Mouse (Mus musculus): Measurements from ENCODE around the gene Aox1. TPM values are rescaled to one million over a fixed set of nuclear protein-coding genes. Genes with fewer than 3 reads are reported as not detected.

Aox1 gene
- polyA plus RNA-seq, 1 experiment: 23.5 TPM

DNA sequence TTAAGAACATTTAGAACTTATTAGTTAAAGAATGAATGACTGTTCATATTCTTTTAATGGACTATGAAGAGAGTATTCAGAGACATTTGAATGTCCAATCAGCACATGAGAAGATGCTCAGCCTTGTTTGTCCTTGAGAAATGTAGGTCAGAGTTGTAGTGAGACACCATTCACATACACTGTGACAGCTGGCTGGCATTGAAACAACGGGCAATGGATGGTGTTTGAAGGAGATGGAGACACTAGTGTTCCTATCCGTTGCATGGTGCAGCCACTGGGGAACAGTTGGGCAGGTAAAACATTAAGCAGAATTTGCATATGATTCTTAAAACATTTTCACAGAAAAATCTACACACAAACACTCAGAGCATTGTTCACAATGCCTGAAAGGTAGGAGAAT lies 77.3 kb downstream of the Aox1 start:
- DNase-seq (ENCODE audit: low read depth): no peak

DNA sequence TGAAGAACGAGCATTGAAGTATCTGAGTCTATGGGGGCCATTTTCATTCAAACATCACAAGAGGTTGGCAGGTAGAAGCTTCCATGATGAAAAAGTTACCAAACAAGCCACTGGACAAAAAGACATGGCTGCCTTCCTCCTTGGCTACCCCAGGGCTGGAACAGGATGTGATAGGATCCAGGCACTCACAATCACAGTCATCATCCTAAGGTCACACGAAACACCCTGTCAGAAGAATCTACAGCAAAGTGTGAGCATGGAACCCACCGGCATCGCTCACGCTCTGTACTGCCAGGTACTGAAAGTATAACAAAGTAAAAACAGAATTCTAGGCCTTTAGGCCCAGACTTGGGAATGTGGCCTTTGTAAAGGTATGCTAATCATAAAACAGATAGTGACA lies 80.5 kb downstream of the Aox1 start:
- DNase-seq (ENCODE audit: low read depth): no peak

- no peak for DNase-seq (ENCODE audit: low read depth)
These were observed 81.6 kb downstream of the Aox1 start for GRCm38 (mm10) chr1:58111315-58111714.

- DNase-seq (ENCODE audit: low read depth): no peak
These were observed 83.1 kb downstream of the Aox1 start, which contains the start of gene Aox3 for GRCm38 (mm10) chr1:58112880-58113279. Aox3 (plus strand) TSS chr1:58113130.

- DNase-seq (ENCODE audit: low read depth): no peak
These were observed 83.7 kb downstream of the Aox1 start for GRCm38 (mm10) chr1:58113441-58113840.

DNA sequence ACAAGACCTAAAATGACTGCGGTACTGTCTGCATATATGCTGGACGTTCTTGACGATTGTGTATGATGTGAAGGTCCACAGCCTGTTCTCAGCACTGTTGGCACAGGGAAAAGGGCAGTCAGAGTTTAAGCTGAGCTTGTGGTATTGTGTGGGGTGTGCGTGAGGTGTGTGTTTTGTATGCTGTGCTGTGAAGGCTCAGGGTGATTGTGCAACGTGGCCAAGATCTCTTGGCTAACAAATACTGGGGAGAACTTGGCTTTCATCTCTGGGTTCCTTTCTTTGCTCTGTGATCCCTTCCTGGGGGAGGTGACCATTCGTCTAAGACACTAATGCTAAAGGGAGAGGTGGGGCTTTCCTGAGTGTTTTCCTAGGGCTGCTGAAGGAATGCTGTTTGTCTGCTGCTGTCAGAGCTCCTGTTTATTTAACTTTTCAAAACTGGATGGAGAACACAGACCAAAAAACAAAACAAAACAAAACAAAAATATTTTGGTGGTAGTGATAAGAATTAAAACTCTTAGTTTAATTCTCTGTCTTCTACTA lies 84.4 kb downstream of the Aox1 start:
- DNase-seq (ENCODE audit: low read depth): no peak

DNA sequence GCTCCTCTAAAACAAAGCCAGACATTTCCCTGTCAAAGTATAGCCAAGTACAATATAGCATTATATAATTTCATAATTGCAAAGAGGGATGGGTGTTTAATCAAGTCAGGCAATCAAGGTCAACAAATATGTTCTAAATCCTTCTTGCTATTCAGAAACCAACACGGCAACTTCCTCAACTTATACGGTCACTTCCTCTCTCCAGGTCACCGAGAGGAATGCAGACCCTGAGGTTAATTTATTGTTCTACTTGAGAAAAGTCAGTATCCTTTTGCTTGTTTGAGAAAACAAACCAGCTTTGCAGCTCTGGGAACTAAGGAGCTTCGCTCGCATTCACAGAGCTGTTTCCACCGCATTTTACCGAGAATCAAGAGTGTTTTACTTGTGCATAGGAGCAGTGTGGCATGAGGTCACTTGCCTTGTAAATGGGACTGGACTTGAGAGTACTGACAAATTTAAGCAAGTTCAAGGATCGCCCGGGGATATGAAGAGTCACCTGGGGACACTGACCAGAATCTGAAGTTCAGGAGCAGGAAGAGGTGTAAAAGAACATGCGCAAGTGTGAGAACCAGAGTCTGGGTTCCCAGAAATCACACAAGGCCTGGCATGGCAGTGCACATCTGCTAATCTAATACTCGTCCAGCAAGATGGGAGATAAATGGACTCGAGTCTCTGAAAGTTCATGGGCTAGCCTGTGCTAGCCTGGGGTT lies 85.1 kb downstream of the Aox1 start:
- DNase-seq (ENCODE audit: low read depth): no peak

DNA sequence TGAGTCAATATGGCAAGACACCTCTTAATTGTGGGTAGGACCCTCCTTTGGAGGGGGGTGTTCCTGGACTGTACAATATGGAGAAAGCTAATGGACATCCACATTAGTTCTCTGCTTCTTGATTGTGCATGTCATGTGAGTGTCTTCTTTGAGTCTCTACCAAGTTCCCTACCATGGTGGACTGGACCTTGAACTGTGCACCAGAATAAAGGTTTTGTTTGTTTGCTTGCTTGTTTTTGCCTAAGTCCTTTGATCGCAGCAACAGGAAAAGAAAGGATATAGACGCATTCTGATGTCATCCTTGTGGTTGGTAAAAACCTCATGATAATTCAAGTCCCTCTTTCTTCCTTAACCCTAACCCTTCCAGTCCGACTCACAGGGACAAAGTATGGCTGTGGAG lies 88.5 kb downstream of the Aox1 start:
- DNase-seq (ENCODE audit: low read depth): no peak

GRCm38 (mm10) chr1:58124901-58125300 lies 95.2 kb downstream of the Aox1 start:
- no peak for DNase-seq (ENCODE audit: low read depth)

GRCm38 (mm10) chr1:58137891-58138290 lies 108.2 kb downstream of the Aox1 start:
- no peak for DNase-seq (ENCODE audit: low read depth)

- DNase-seq (ENCODE audit: low read depth): no peak
These were observed 109.3 kb downstream of the Aox1 start for GRCm38 (mm10) chr1:58138986-58139385.

DNA sequence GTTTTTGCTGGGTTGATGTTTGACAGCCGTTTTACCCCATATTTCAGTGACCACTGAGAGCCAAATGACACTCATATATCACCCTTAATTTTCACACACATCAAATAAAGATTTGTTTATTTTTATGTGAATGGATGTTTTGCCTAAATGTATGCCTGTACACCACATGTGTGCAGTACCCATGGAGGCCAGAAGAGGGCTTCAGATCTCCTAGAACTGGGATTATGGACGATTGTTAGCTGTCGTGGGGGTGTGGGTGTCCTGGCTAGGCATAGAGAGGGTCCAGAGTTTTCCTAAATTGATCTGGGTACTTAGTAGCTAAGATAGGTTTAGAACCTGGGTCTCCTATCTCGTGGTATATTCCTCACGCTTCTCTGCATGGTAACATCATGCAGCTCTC lies 110.9 kb downstream of the Aox1 start:
- DNase-seq (ENCODE audit: low read depth): no peak

GRCm38 (mm10) chr1:58144384-58145069 lies 114.8 kb downstream of the Aox1 start:
- no peak for DNase-seq (ENCODE audit: low read depth)

DNA sequence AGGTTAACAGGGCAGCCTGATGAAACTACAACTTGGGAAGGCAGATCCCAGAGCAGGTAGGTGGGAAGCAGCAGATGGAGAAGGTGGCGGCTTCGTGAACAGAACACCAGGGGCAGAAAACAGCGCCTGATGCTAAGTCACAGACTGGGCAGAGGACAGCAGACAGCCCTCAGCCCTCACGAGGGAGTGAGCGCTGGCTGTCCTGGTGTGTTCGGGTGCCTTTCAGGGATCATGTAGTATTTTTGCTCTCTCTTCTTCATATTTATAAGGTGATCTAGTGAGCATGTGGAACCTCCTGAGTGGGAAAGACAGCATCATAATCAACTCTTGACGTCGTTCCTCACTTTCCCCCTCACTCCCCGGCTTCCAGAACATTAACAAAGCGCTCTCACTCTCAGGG lies 116.3 kb downstream of the Aox1 start:
- no peak for DNase-seq (ENCODE audit: low read depth)

- no peak for DNase-seq (ENCODE audit: low read depth)
These were observed 118.0 kb downstream of the Aox1 start for GRCm38 (mm10) chr1:58147776-58148175.

DNA sequence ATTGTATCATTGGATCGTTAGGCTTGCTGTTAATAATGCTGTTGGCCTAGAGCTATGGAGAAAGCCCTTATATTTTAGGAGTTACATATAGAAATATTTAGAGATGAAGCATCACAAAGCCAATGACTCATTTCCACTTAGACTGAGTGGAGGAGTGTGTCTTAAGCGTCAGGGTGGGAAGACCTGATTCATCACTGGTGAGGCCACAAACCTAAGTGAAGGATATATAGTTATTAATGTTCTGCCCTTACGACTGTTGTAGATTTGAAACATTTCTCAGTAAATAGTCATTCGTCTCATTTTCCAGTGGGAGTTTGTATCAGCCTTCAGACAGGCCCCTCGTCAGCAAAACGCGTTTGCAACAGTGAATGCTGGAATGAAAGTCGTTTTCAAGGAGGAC lies 122.5 kb downstream of the Aox1 start:
- DNase-seq (ENCODE audit: low read depth): no peak

Other genes starting within 250 kb of the Aox1 start
- 0.22 and 0.31 TPM in 2 replicates for gene Sgo2a, start 34.0 kb upstream of the Aox1 start, polyA plus RNA-seq (2012; rRNA removed)
- gene Kctd18, start 11.0 kb upstream of the Aox1 start, polyA plus RNA-seq (2012; rRNA removed): 7.3 and 8.5 TPM in 2 replicates
- gene Aox3, start 83.2 kb downstream of the Aox1 start, polyA plus RNA-seq (2012; rRNA removed): 1.1 and 1.5 TPM in 2 replicates
- gene Aox4, start 180.5 kb downstream of the Aox1 start, polyA plus RNA-seq (2012; rRNA removed): not detected in 2 replicates
- gene Aox2, start 248.4 kb downstream of the Aox1 start, polyA plus RNA-seq (2012; rRNA removed): 0.01 TPM in 1 of 2 replicates, not detected in the other